8 mouse cellular contexts compared by ENCODE assay signal in the genomic region with DNA sequence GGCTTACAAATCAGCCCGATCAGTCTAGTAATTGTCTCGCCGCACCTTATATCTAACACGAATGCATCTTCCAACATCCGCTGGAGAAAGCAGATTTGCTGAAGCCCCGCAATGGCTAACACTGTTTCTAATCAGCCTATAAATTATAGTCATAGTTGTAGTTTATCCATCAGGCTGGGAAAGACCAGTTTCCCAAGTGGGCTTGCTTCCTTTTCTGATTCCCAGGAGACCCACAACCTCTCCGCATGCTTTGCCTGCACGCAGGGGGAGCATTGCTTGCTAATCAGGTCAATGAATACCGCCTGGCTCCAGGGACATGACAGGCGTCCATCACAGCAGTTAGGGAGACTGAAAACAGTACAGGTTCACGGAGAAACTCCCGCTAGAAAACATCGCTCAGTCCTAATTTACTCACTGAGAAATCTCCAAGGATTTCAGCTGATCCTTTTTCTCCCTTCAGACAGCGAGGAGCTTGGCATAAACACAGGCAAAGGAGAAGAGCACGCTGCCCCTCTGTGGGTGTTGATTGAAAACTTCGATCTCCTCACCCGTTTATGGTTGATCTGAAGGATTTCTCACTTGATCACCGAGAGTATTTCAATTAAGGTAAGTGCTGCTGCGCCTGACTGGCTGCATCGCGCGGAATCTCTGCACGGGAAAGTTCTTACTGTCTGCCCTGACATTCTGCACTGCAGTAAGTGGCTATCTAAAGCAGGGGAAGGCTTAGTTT.
DNase-seq lines count a peak whose midpoint lies in the region; ATAC-seq and TF ChIP-seq lines count a peak whose summit lies in the region.

No protein-coding gene starts in this region.

- peak overlapping the region; percentile 67 for H3K4me2 ChIP-seq in heart, embryonic 13.5 days
- peak overlapping the region; percentile 69 for H3K4me2 ChIP-seq in limb, embryonic 14.5 days (replicated peaks; ENCODE audit: low read depth, low read length, severe bottlenecking)

- TF ChIP-seq POLR2A in limb, embryonic 14.5 days (IDR thresholded peaks at IDR 0.05; ENCODE audit: borderline replicate concordance, extremely low read depth, insufficient read depth, insufficient read length): no peak

- peak overlapping the region; percentile 44 for H3K4me3 ChIP-seq in heart, embryonic 13.5 days
- H3K4me3 ChIP-seq in hindbrain, embryonic 10.5 days: peak overlapping the region; percentile 48
- H3K4me3 ChIP-seq in limb, embryonic 14.5 days (replicated peaks; ENCODE audit: low read length): peak overlapping the region; percentile 41

- intact Hi-C loops in heart, postnatal 36 days (cut with DNase I): no loop called here

- no peak for DNase-seq in heart, postnatal 36 days
- DNase-seq in brain, embryonic 18.5 days (ENCODE audit: low read depth, low spot score): peak; percentile 20
- DNase-seq in hindbrain, embryonic 10.5 days (ENCODE audit: low spot score): peak; percentile 9
- no peak for DNase-seq in limb, embryonic 14.5 days (ENCODE audit: low spot score)
- DNase-seq in right cerebral cortex, postnatal 4 days: peak; percentile 19
- DNase-seq in spleen, adult 18-20 months: no peak
- DNase-seq in gastrocnemius, adult 8-10 months (ENCODE audit: low spot score in 2 of 2): no peak

- H3K9ac ChIP-seq in heart, embryonic 13.5 days: peak overlapping the region; percentile 72
- H3K9ac ChIP-seq in limb, embryonic 14.5 days (ENCODE audit: low read depth, low read length, severe bottlenecking): peak overlapping the region; percentile 52

- WGBS in heart, embryonic 13.5 days: 16% methylated on average over 23 of the region's 23 CpGs
- WGBS in hindbrain, embryonic 10.5 days: 18% methylated on average over 23 of the region's 23 CpGs
- 9% methylated on average over 23 of the region's 23 CpGs for WGBS in limb, embryonic 14.5 days

- H3K27me3 ChIP-seq in heart, embryonic 13.5 days (replicated peaks): peaks cover 4% of the 10 kb centered on the region; the same call in 1 of the 2 replicates
- H3K27me3 ChIP-seq in hindbrain, embryonic 10.5 days (ENCODE audit: insufficient read depth, poor library complexity, severe bottlenecking): 0 out of 2 replicates have a peak, but pooled peaks cover 3% of the 10 kb centered on the region
- no peaks in the 10 kb centered on the region for H3K27me3 ChIP-seq in limb, embryonic 14.5 days (ENCODE audit: control insufficient read depth, insufficient read depth, low read length)

- no peaks in the 10 kb centered on the region for H3K36me3 ChIP-seq in heart, embryonic 13.5 days
- H3K36me3 ChIP-seq in hindbrain, embryonic 10.5 days: no peaks in the 10 kb centered on the region
- H3K36me3 ChIP-seq in limb, embryonic 14.5 days (ENCODE audit: control insufficient read depth, insufficient read depth, low read length): no peaks in the 10 kb centered on the region

- H3K27ac ChIP-seq in heart, embryonic 13.5 days (replicated peaks): no peak overlapping the region
- H3K27ac ChIP-seq in hindbrain, embryonic 10.5 days: no peak overlapping the region
- H3K27ac ChIP-seq in limb, embryonic 14.5 days (replicated peaks; ENCODE audit: low read depth, low read length): no peak overlapping the region

- no peak for ATAC-seq in heart, embryonic 13.5 days (ENCODE audit: extremely low read depth, insufficient number of reproducible peaks, low FRiP score, low TSS enrichment)
- ATAC-seq in limb, embryonic 14.5 days (ENCODE audit: low FRiP score, low read depth): no peak; the same call in 1 of the 2 replicates

- H3K9me3 ChIP-seq in heart, embryonic 13.5 days: no peaks in the 10 kb centered on the region
- H3K9me3 ChIP-seq in hindbrain, embryonic 10.5 days: no peaks in the 10 kb centered on the region
- H3K9me3 ChIP-seq in limb, embryonic 14.5 days (ENCODE audit: control insufficient read depth, low read length): no peaks in the 10 kb centered on the region

- peaks cover 3% of the 10 kb centered on the region; the same call in 1 of the 2 replicates for H3K4me1 ChIP-seq in heart, embryonic 13.5 days
- H3K4me1 ChIP-seq in hindbrain, embryonic 10.5 days (replicated peaks): peaks cover 11% of the 10 kb centered on the region
- H3K4me1 ChIP-seq in limb, embryonic 14.5 days (ENCODE audit: control insufficient read depth, insufficient read depth, low read length): 0 out of 2 replicates have a peak, but pooled peaks cover 11% of the 10 kb centered on the region

Comparison
In these comparisons a context has a peak if more than half of its experiments do, and no peak if none do; other contexts are left out.
1. DNase-seq: peak in brain, embryonic 18.5 days (single experiment), hindbrain, embryonic 10.5 days (single experiment) and right cerebral cortex, postnatal 4 days (single experiment); none in heart, postnatal 36 days (0 of 2), limb, embryonic 14.5 days (single experiment), spleen, adult 18-20 months (0 of 2) and gastrocnemius, adult 8-10 months (0 of 2).
2. Peak in every context shown above with its lines, with median percentiles within 50 percentile points of each other: H3K4me3 ChIP-seq.